Mouse (Mus musculus) duodenum, adult 2 months (tissue): ENCODE data around the gene Olfr970. TPM values are rescaled to one million over a fixed set of nuclear protein-coding genes. Genes with fewer than 3 reads are reported as not detected.

Experiments used
- polyA plus RNA-seq: library from polyadenylated mRNA; depleted of rRNA; stranded (reverse); fragments of >200 nt; gene quantifications from 2 replicates; pipeline ENCODE4 v1.2.3, GENCODE M21; 2012; ENCODE audit warnings: low replicate concordance; rRNA removed

Olfr970 gene
- not detected in 2 replicates for polyA plus RNA-seq

DNA sequence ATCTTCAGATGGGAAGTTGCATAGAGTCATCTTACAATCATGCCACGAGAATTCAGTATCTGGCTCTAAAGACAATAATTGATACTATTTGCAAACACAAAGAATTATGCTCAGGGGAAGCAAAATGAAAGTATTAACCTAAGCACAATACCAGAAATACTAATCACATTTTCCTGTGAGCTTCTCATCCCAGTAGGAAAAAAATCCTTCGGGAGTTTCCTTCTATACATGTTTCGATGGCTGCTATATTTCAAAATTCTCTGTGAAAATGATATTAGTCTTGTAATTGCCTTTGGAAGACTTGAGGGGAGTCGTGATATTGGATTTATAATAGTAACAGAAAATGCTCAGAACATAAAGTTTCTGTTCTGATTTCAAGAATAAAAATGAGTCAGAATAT, at the start of gene Olfr970:
TSS of gene Olfr970 (plus strand) at position 301 of the 400 bp plus-strand sequence.

DNA sequence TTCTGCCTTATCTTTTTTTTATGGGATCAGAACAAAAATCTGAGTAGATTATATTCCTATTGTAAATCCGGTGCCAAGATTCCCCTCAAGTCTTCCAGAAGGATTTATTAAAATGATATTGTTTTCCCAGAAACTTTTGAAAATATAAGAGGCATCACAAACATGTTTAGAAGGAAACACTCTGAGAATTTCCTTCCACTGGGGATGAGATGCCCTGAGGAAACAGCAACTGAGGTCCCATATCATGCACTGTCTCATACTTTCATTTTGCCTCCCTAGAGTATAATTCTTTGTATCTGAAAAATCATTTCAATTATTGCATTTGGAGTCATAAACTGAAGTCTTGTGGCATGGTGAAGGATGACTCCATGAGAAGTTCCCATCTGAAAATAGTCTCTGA, 25.5 kb upstream of the Olfr970 start, which contains the start of gene Olfr968:
TSS of gene Olfr968 (minus strand) at position 101 of the 400 bp plus-strand sequence.

DNA sequence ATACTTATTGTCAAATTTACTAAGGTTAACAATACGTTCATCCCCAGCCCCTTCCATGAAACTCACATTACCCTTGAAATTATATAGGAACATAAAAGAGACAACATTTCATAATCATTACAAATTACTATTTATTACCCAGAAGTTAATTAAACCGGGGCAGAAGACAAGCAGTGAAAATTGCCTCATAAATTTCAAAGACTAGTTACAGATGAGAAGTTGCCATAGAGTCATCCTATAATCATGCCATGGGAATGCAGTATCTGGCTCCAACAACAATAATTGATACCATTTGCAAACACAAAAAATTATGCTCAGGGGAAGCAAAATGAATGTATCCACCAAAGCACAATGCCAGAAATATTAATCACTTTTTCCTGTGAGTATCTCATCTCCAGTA, 18.1 kb upstream of the Olfr970 start, which contains the start of gene Olfr969:
TSS of gene Olfr969 (plus strand) at position 388 of the 400 bp plus-strand sequence.

DNA sequence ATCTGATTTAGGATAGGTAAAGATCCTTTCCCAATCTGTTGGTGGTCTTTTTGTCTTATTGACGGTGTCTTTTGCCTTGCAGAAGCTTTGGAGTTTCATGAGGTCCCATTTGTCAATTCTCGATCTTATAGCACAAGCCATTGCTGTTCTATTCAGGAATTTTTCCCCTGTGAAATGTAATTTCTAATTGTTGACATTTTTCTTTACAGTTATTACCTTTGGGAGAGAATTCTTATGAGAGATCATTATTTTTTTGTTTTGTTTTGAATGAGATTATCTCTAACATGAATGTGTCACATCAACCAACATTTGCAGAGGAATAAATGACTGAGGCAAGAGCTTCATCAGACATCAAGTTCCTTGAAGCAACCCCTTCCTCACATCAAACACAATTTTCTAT, 27.9 kb downstream of the Olfr970 start, which contains the start of gene Olfr971:
TSS of gene Olfr971 (plus strand) at position 301 of the 400 bp plus-strand sequence.

DNA sequence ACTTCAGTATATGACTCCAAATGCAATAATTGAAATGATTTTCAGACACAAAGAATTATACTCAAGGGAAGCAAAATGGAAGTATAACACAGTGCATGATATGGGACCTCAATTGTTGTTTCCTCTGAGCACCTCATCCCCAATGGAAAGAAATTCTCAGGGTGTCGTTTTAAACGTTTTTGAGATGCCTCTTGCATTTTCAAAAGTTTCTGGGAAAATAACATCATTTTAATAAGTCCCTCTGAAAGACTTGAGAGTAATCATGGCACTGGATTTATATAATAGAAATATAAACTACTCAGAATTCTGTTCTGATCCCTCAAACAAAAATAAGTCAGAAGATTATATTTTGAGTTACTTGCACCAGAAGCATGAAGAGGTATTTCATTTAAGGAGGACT, 57.5 kb downstream of the Olfr970 start, which contains the start of gene Olfr972:
TSS of gene Olfr972 (plus strand) at position 301 of the 400 bp plus-strand sequence.

Other genes with a start within 250 kb of the Olfr970 start
- not detected in 2 replicates for gene Olfr959, start 233.3 kb upstream of the Olfr970 start, polyA plus RNA-seq
- 0.30 and 1.8 TPM in 2 replicates for gene AW551984, start 204.5 kb upstream of the Olfr970 start, polyA plus RNA-seq
- not detected in 2 replicates for gene Olfr148, start 198.2 kb upstream of the Olfr970 start, polyA plus RNA-seq
- gene Olfr960, start 187.5 kb upstream of the Olfr970 start, polyA plus RNA-seq: not detected in 2 replicates
- gene Olfr961, start 163.8 kb upstream of the Olfr970 start, polyA plus RNA-seq: not detected in 2 replicates
- gene Olfr963, start 141.7 kb upstream of the Olfr970 start, polyA plus RNA-seq: not detected in 2 replicates
- not detected in 2 replicates for gene Olfr149, start 101.7 kb upstream of the Olfr970 start, polyA plus RNA-seq
- gene Olfr965, start 97.5 kb upstream of the Olfr970 start, polyA plus RNA-seq: not detected in 2 replicates
- not detected in 2 replicates for gene Olfr150, start 77.9 kb upstream of the Olfr970 start, polyA plus RNA-seq
- not detected in 2 replicates for gene Olfr967, start 62.6 kb upstream of the Olfr970 start, polyA plus RNA-seq
- not detected in 2 replicates for gene Olfr968, start 25.6 kb upstream of the Olfr970 start, polyA plus RNA-seq
- gene Olfr969, start 17.9 kb upstream of the Olfr970 start, polyA plus RNA-seq: not detected in 2 replicates
- not detected in 2 replicates for gene Olfr971, start 28.0 kb downstream of the Olfr970 start, polyA plus RNA-seq
- not detected in 2 replicates for gene Olfr972, start 57.6 kb downstream of the Olfr970 start, polyA plus RNA-seq
- not detected in 2 replicates for gene Olfr229, start 98.5 kb downstream of the Olfr970 start, polyA plus RNA-seq
- gene Olfr974, start 128.6 kb downstream of the Olfr970 start, polyA plus RNA-seq: not detected in 2 replicates
- gene Olfr975, start 143.2 kb downstream of the Olfr970 start, polyA plus RNA-seq: not detected in 2 replicates
- not detected in 2 replicates for gene Olfr976, start 152.3 kb downstream of the Olfr970 start, polyA plus RNA-seq
- gene Olfr978, start 183.3 kb downstream of the Olfr970 start, polyA plus RNA-seq: not detected in 2 replicates
- not detected in 2 replicates for gene Olfr979, start 194.6 kb downstream of the Olfr970 start, polyA plus RNA-seq
- not detected in 2 replicates for gene Olfr980, start 200.7 kb downstream of the Olfr970 start, polyA plus RNA-seq
- gene Olfr981, start 212.6 kb downstream of the Olfr970 start, polyA plus RNA-seq: not detected in 2 replicates